ENCODE assay signal across 2 mouse cellular contexts in the genomic region with DNA sequence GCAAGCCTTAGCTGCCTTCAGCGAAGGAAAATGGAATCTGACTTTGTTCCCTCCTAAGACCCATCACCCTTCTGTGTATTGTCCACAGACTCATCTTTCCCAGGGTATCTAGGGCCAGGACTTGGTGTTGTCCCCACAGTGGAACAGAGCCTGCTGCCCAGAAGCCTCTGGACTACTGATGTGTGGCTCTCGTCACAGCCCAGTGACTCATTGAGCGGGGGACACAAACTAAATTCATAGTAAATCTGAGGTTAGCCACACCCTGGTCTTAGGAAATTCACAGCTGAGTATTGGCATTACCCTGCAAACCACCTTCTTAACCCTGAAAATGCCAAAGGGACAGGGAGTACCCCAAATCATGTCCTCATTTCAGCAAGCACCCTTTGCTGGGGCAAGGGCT.
A peak's percentile ranks its signal among the peaks of the same experiment; 100 is the strongest.
TF ChIP-seq lines count a peak whose summit lies in the region.

No protein-coding gene starts in this region.

TF ChIP-seq in CH12.LX, 34 proteins besides CTCF, POLR2A, EP300 and RAD21:
- 0 out of 2 replicates have a peak, but pooled peaks have one; percentile 38 for TF ChIP-seq ZMIZ1 (IDR thresholded peaks at IDR 0.05; ENCODE audit: low read depth, low read length)
- TF ChIP-seq ZC3H11A (IDR thresholded peaks at IDR 0.05; ENCODE audit: low read depth, low read length) = no peak

TF ChIP-seq in myocyte, 11 proteins besides CTCF, POLR2A, EP300 and RAD21:
- no peak for TF ChIP-seq REST (IDR thresholded peaks at IDR 0.05; ENCODE audit: insufficient read depth, insufficient read length)
- TF ChIP-seq CEBPB (IDR thresholded peaks at IDR 0.05; ENCODE audit: insufficient read depth, poor library complexity, severe bottlenecking) = 0 out of 2 replicates have a peak, but pooled peaks have one; percentile 28
TF ChIP-seq in myocyte: peak in this region for 1.
